Mouse (Mus musculus): ENCODE measurements around the gene Dynlrb2.

GRCm38 (mm10) chr8:116521641-116522040 lies 16.9 kb downstream of the Dynlrb2 start:
- no peak for TF ChIP-seq CTCF (IDR thresholded peaks at IDR 0.05; ENCODE audit: low read depth)
- no peak for TF ChIP-seq EP300 (IDR thresholded peaks at IDR 0.05; ENCODE audit: low read depth)
